Mouse (Mus musculus) midbrain, postnatal 0 days (tissue): ENCODE data around the gene Ntng1. TPM values are rescaled to one million over a fixed set of nuclear protein-coding genes. Genes with fewer than 3 reads are reported as not detected.

Experiments used
- ATAC-seq: fragments of 200-750 bp; cut with Nextera tagmentation; 2 replicates; pipeline ENCODE4 v1.8.0; 2017; ENCODE audit warnings: moderate number of reproducible peaks, mild to moderate bottlenecking, moderate TSS enrichment, moderate library complexity; ENCODE audit not compliant: low FRiP score
- DNase-seq: peaks from one replicate; pipeline ENCODE4 v3.0.0-alpha.2; 2015; ENCODE audit warnings: low spot score
- H3K27ac ChIP-seq: fragments of 300-500 bp; sonication (generic); 2 replicates; pipeline ENCODE4 v1.5.1; 2014; ENCODE audit warnings: low read depth, mild to moderate bottlenecking, low read length, mixed read lengths
- H3K27me3 ChIP-seq: fragments of 300-500 bp; sonication (generic); 2 replicates; pipeline ENCODE4 v1.6.1; 2014; ENCODE audit warnings: low read length, control low read depth, mixed read lengths; ENCODE audit not compliant: insufficient read depth
- H3K36me3 ChIP-seq: fragments of 300-500 bp; sonication (generic); 2 replicates; pipeline ENCODE4 v1.6.1; 2014; ENCODE audit warnings: low read length, control low read depth, mixed read lengths; ENCODE audit not compliant: insufficient read depth
- H3K4me1 ChIP-seq: fragments of 300-500 bp; sonication (generic); 2 replicates; pipeline ENCODE4 v1.6.1; 2014; ENCODE audit warnings: mild to moderate bottlenecking, control low read depth, antibody characterized with exemption, low read length, mixed read lengths; ENCODE audit not compliant: insufficient read depth
- H3K4me2 ChIP-seq: fragments of 300-500 bp; sonication (generic); 2 replicates; pipeline ENCODE4 v1.6.1; 2014; ENCODE audit warnings: low read depth, mild to moderate bottlenecking, low read length, mixed read lengths; ENCODE audit not compliant: poor library complexity, severe bottlenecking
- H3K4me3 ChIP-seq: fragments of 300-500 bp; sonication (generic); 2 replicates; pipeline ENCODE4 v1.5.1; 2014; ENCODE audit warnings: low read depth, mild to moderate bottlenecking, low read length, moderate library complexity
- H3K9ac ChIP-seq: fragments of 300-500 bp; sonication (generic); replicated peaks from 2 replicates; pipeline ENCODE4 v1.6.1; 2014; ENCODE audit warnings: mild to moderate bottlenecking, low read length, moderate library complexity, mixed read lengths; ENCODE audit not compliant: poor library complexity, severe bottlenecking
- H3K9me3 ChIP-seq: fragments of 300-500 bp; sonication (generic); 2 replicates; pipeline ENCODE4 v1.6.1; 2016; ENCODE audit warnings: low read length, control low read depth
- CTCF ChIP-seq: IDR thresholded peaks from 2 replicates; pipeline ENCODE4 v1.5.1; 2016; ENCODE audit warnings: antibody characterized with exemption, mild to moderate bottlenecking
- WGBS: fragments of 180-500 bp; shearing (Covaris S2); extraction: QIAGEN DNeasy Blood & Tissue Kit; methylation state at CpG from one replicate; pipeline ENCODE4 v1.1.7; 2014; 5-methylcytosine and 5-hydroxymethylcytosine counted together
- polyA plus RNA-seq: library from polyadenylated mRNA; unstranded; fragments of >200 nt; fragmentation: Nextera tagmentation; extraction: Ambion mirVana; gene quantifications from 2 replicates; pipeline ENCODE4 v1.2.1, GENCODE M21; 2015
- total RNA-seq: library from RNA; depleted of rRNA; stranded (reverse); fragments of >200 nt; gene quantifications from 2 replicates; pipeline ENCODE4 v1.2.3, GENCODE M21; 2014

Ntng1 gene
- total and polyA plus RNA-seq, 2 experiments from 2014 or later = 54.2 to 56.9 TPM

- no peaks in the 10 kb centered on the region for H3K36me3 ChIP-seq
- 29% methylated on average over 2 of the region's 2 CpGs for WGBS
- H3K27me3 ChIP-seq = no peaks in the 10 kb centered on the region
- H3K4me2 ChIP-seq = no peak overlapping the region
- no peak overlapping the region for H3K9ac ChIP-seq
- ATAC-seq (no peak), DNase-seq (no peak)
- TF ChIP-seq CTCF = no peak
- no peaks in the 10 kb centered on the region for H3K4me1 ChIP-seq
- H3K4me3 ChIP-seq = no peak overlapping the region
- no peaks in the 10 kb centered on the region for H3K9me3 ChIP-seq
- no peak overlapping the region for H3K27ac ChIP-seq
These were observed 58.5 kb downstream of the Ntng1 start for GRCm38 (mm10) chr3:110085336-110085735.

GRCm38 (mm10) chr3:110064709-110065256 is 79.0 kb downstream of the Ntng1 start:
- 76% methylated on average over 6 of the region's 6 CpGs for WGBS
- H3K4me1 ChIP-seq = no peaks in the 10 kb centered on the region
- H3K4me2 ChIP-seq = no peak overlapping the region
- no peaks in the 10 kb centered on the region for H3K27me3 ChIP-seq
- TF ChIP-seq CTCF = no peak
- H3K9ac ChIP-seq = no peak overlapping the region
- ATAC-seq (no peak), DNase-seq (no peak)
- H3K27ac ChIP-seq = no peak overlapping the region
- no peaks in the 10 kb centered on the region for H3K36me3 ChIP-seq
- no peaks in the 10 kb centered on the region for H3K9me3 ChIP-seq
- no peak overlapping the region for H3K4me3 ChIP-seq

- WGBS = 75% methylated on average over 6 of the region's 6 CpGs
- no peak overlapping the region for H3K27ac ChIP-seq
- DNase-seq = peak; percentile 43
These were observed 87.9 kb downstream of the Ntng1 start for GRCm38 (mm10) chr3:110055915-110056314.

GRCm38 (mm10) chr3:110055433-110055832 is 88.4 kb downstream of the Ntng1 start:
- no peak for ATAC-seq
- Histone ChIP-seq H3K4me1 (no peaks in the 10 kb centered on the region), H3K27ac (no peak overlapping the region), H3K4me3 (no peak overlapping the region), H3K4me2 (no peak overlapping the region), H3K27me3 (no peaks in the 10 kb centered on the region), H3K36me3 (no peaks in the 10 kb centered on the region), H3K9me3 (no peaks in the 10 kb centered on the region), H3K9ac (no peak overlapping the region)
- TF ChIP-seq CTCF = no peak
- no peak for DNase-seq
- 85% methylated on average over 6 of the region's 6 CpGs for WGBS

More at GRCm38 (mm10) chr3:110055915-110056314, 87.9 kb downstream of the Ntng1 start:
- no peaks in the 10 kb centered on the region for H3K4me1 ChIP-seq
- no peak overlapping the region for H3K4me3 ChIP-seq
- no peak overlapping the region for H3K9ac ChIP-seq
- no peak for ATAC-seq
- no peaks in the 10 kb centered on the region for H3K27me3 ChIP-seq
- H3K4me2 ChIP-seq = no peak overlapping the region
- H3K36me3 ChIP-seq = no peaks in the 10 kb centered on the region
- no peak for TF ChIP-seq CTCF
- H3K9me3 ChIP-seq = no peaks in the 10 kb centered on the region

GRCm38 (mm10) chr3:110054125-110054524 is 89.7 kb downstream of the Ntng1 start:
- H3K9ac ChIP-seq = no peak overlapping the region
- WGBS = 89% methylated on average over 2 of the region's 2 CpGs
- no peak overlapping the region for H3K27ac ChIP-seq
- H3K9me3 ChIP-seq = no peaks in the 10 kb centered on the region
- DNase-seq (no peak), ATAC-seq (no peak)
- H3K36me3 ChIP-seq = no peaks in the 10 kb centered on the region
- TF ChIP-seq CTCF = no peak
- no peaks in the 10 kb centered on the region for H3K27me3 ChIP-seq
- no peak overlapping the region for H3K4me2 ChIP-seq
- H3K4me1 ChIP-seq = no peaks in the 10 kb centered on the region
- H3K4me3 ChIP-seq = no peak overlapping the region

- H3K9ac ChIP-seq = no peak overlapping the region
- no peak overlapping the region for H3K27ac ChIP-seq
- H3K9me3 ChIP-seq = no peaks in the 10 kb centered on the region
- TF ChIP-seq CTCF = no peak
- no peaks in the 10 kb centered on the region for H3K36me3 ChIP-seq
- WGBS = 55% methylated on average over 6 of the region's 6 CpGs
- no peak for DNase-seq
- H3K4me3 ChIP-seq = no peak overlapping the region
- H3K4me2 ChIP-seq = no peak overlapping the region
- no peaks in the 10 kb centered on the region for H3K4me1 ChIP-seq
- ATAC-seq = no peak
- no peaks in the 10 kb centered on the region for H3K27me3 ChIP-seq
These were observed 95.7 kb downstream of the Ntng1 start for GRCm38 (mm10) chr3:110048152-110048551.
